Mouse (Mus musculus) testis, adult 2 months (tissue): ENCODE measurements around the gene P3h1.

Experiments used
- CTCF ChIP-seq: fragments of 200-500 bp; IDR thresholded peaks from 2 replicates; pipeline ENCODE4 v1.5.1; 2012; ENCODE audit warnings: low read depth, mild to moderate bottlenecking, inconsistent platforms, low read length, moderate library complexity; ENCODE audit not compliant: control insufficient read depth, insufficient read depth, insufficient replicate concordance
- POLR2A ChIP-seq: fragments of 200-500 bp; IDR thresholded peaks from 2 replicates; pipeline ENCODE4 v1.6.1; 2012; ENCODE audit warnings: low read depth, mild to moderate bottlenecking, inconsistent platforms, low read length, moderate library complexity; ENCODE audit not compliant: control insufficient read depth

DNA sequence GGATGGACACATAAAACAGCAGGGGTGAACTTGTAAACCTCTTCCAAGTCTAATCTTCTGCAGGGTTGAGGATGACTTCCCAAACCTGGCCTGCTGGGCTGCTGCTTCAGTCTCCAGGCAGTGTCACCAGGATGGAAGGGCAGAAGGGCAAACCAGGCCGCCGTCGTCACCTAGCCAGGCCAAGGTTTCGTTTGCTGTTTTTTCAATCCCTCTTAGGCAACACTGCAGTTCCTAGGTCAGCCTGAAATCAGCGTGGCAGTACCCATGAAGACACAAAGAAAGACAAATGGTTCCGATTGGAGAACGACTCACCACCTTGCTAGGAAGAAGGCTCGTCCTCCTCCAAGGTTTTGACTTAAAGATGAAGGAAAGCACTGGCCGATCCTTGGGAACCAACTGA lies 7.0 kb upstream of the P3h1 start:
- TF ChIP-seq CTCF (no peak), POLR2A (no peak)
